Mouse (Mus musculus) liver, adult 2 months (tissue): ENCODE measurements at regions not wholly inside any gene's neighbourhood (a gene's known extent, or its start where the extent isn't known, plus 50 kb on each side); places are given as distances from the start of the nearest gene placed in this dataset.

Experiments
- CTCF ChIP-seq: fragments of 200-500 bp; IDR thresholded peaks from 2 replicates; pipeline ENCODE4 v1.5.1; 2011; ENCODE audit warnings: low read depth, low read length, control low read depth
- POLR2A ChIP-seq: fragments of 200-500 bp; IDR thresholded peaks from 2 replicates; pipeline ENCODE4 v1.6.1; 2011; ENCODE audit warnings: low read length, control low read depth; ENCODE audit not compliant: insufficient read depth; ENCODE audit errors: extremely low read depth

DNA sequence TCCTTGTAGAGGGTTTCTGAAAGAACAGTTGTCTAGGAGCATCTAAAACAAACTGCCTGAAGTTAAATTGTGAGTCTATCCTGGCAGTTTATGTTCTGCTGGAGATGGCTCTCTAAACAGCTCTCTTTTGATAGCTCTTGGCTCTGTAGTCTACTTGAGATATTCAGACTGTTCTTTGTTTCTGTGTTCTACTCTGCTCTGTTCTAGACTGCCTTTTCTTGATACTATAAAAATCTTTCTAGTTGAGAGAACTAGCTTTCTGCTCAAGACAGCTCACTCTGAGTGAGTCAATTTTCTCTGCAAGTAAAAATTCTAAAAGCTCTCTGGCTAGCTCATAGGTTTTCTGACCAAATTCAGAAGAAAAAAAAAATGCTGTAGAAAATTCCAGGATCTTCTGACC, 573.3 kb downstream of the Slitrk5 start:
- no peak for TF ChIP-seq POLR2A
- TF ChIP-seq CTCF = no peak
